Mouse (Mus musculus) kidney, postnatal 14 days (tissue): ENCODE measurements around the gene Ptges2.
"Not testable (repeated sequence)": the region's sequence is repeated elsewhere in the genome, so short reads cannot be mapped to it uniquely, and the experiment has no call there.

Source experiments
- DNase-seq: peaks from one replicate; pipeline ENCODE4 v3.0.0; 2022; ENCODE audit warnings: mixed read lengths

Gene Ptges2

DNA sequence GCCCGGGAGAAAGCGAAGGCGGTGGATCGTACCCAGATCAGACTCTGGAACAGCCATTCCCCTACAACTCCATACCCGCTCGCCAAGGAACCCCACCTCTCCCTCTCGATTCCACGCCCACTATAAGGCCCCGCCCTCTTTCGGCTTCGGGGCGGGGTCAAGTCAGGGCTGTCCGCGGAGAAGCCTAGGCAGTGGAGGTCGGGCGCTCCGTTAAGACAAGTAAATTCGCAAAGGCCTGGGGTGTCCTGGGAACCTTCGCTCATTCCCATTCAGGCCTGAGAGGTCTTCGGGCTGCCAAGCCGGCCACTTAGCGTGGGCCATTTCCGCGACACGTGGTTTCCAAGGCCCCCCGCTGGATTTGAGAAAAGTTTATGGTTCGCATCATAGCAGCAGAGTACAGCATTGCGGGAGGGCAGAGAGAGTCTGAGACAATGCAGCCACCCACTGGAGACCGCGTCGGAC is at the start of gene Ptges2:
TSS of gene Ptges2 (plus strand) at position 413 of the 462 bp plus-strand sequence.
- DNase-seq: peak; percentile 94

DNA sequence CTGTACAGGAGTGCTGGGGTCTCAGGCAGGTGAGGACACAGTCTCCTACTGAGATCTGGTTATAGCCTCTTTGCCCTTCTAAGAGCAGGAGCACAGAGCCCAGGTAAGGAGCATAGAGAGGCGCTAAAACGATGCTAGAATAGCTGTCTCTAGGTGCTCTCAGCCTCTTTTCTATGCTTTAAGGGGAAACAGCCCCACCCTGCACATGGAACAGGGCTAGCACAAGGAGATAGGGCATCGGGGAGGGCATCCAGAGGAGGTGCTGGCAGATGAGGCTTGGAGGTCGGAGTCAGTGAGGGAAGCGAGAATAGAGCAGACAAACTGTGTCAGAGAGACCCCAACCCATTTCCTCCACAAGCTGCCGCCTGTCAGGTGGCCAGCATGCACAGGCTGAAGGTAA is 48.7 kb upstream of the Ptges2 start:
- DNase-seq: no peak

- no peak for DNase-seq
These were observed 47.4 kb upstream of the Ptges2 start for GRCm38 (mm10) chr2:32348311-32348710.

GRCm38 (mm10) chr2:32349625-32350255 is 46.0 kb upstream of the Ptges2 start:
- no peak for DNase-seq

GRCm38 (mm10) chr2:32350471-32351051 is 45.1 kb upstream of the Ptges2 start:
- DNase-seq: no peak

GRCm38 (mm10) chr2:32351471-32351961 is 44.2 kb upstream of the Ptges2 start:
- DNase-seq: no peak

GRCm38 (mm10) chr2:32352151-32353006 is 43.3 kb upstream of the Ptges2 start, which contains the start of gene Ciz1:
Gene Ciz1 (plus strand): TSS chr2:32352327.
- DNase-seq: peak; percentile 28

DNA sequence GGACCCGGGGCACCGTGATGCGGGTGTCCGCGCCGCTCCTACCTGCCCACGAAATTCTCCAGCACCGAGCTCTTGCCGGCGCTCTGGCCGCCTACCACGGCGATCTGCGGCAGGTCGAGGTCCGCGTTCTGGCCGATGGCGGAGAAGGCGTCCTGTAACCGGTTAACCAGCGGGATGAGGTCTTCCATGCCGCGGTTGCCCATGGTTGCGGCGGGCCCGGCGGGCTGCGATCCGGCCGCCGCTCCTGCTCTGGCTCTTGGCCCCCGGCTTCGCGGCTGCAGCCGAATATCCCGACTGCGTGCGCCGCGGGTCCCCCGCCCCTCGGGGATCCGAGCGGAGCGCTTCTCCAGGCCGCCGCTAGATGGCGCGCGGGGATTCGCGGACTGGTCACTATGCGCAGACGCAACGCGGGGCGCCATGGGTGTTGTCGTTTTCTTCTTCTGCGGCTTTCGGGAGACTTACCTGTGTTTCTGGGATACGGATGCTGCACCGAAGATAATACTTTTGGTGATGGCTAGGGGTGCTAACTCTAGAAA is 42.6 kb upstream of the Ptges2 start, which contains the start of gene Dnm1:
TSS of gene Dnm1 (minus strand) at position 332 of the 536 bp plus-strand sequence.
- DNase-seq: peak; percentile 94

- DNase-seq: no peak
These were observed 41.9 kb upstream of the Ptges2 start for GRCm38 (mm10) chr2:32353836-32354235.

- no peak for DNase-seq
These were observed 41.3 kb upstream of the Ptges2 start for GRCm38 (mm10) chr2:32354336-32354895.

DNA sequence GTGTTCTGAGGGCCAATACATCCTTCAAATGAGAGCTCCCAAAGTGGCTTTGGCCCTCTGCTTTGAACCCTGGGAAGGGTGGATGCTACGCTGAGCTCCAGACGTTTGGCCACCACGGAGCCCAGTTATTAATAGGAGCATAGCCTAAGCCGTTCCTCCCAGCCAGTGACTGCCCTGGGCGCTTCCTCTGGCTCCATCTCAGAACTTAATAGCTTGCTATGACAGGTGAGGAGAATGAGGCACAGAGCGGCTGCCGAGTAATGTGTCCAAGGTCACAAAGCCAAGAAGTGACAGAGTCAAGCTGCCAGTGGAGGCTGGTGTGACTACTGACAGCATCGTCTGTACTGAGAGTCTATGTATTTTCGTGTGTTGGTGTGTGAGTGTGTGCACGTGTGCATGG is 39.5 kb upstream of the Ptges2 start:
- DNase-seq: no peak

DNA sequence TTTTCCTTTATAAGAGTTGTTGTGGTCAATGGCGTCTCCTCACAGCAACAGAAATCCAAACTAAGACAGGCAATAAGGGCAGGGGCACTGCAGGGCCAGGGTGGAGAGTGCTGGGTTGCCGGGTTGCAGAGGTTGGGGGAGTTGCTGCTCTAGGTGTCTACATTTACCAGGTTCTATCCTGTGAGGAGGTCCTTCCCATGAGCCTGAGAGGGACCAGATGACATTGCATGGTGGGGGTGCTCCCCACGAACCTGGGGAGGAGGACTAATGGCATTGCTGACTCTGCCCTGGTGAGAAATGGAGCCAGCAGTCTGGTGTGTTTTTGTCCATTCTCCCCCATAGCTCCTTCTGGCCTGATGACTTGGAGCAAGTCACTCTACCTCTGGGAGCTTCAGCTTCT is 38.0 kb upstream of the Ptges2 start:
- DNase-seq: no peak

GRCm38 (mm10) chr2:32358381-32358780 is 37.3 kb upstream of the Ptges2 start:
- no peak for DNase-seq

DNA sequence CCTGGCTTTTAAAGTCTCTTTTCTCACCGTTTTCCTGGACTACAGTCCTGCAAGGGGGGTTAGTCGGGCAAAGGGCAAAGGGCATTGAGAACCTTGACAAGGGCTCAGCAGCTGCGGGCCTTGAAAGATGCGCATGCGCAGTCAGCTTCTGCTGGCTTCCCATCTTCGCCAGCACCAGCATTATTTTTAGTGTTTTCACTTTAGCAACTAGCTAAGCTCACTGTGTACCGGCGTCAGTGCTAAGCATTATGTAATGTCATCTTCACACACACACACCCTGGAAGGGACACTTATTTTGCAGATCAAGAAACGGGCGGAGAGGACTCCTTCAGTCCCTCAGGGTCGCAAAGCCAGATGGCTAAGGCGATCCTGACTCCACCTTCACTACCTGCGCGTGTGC is 35.0 kb upstream of the Ptges2 start:
- peak; percentile 89 for DNase-seq

DNA sequence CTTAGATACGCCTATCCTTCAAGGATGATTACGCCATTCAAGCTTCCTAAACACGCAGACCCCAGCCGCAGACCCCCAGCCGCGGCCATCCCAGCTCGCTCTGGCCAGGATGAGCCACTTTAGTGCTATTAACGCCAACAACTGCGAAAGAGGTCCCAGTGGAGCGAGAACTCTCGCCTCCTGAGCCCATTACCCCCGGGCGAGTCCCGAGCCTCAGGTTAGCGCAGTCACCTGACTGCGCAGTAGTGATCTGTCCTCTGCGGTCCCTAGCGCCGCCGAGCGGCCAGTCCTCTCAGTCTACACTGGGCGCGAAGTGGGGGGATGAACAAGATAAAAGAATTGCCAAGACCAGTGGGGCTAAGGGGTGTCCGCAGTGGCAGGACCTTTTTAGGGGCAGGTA is 34.3 kb upstream of the Ptges2 start:
- DNase-seq: peak; percentile 81

DNA sequence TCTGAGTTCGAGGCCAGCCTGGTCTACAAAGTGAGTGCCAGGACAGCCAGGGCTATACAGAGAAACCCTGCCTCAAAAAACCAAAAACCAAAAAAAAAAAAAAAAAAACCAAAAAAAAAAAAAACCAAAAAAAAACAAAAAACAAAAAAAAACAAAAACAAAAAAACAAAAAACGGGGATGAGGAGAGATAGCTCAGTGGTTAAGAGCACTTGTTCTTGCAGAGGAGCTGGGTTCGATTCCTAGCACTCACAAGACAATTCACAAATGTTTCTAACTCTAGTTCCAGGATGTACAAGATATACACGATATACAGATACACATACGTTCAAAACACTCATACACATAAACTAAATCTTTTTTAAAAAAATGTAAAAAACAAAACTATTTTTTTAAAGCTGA is 33.4 kb upstream of the Ptges2 start:
- DNase-seq: not testable (repeated sequence)

DNA sequence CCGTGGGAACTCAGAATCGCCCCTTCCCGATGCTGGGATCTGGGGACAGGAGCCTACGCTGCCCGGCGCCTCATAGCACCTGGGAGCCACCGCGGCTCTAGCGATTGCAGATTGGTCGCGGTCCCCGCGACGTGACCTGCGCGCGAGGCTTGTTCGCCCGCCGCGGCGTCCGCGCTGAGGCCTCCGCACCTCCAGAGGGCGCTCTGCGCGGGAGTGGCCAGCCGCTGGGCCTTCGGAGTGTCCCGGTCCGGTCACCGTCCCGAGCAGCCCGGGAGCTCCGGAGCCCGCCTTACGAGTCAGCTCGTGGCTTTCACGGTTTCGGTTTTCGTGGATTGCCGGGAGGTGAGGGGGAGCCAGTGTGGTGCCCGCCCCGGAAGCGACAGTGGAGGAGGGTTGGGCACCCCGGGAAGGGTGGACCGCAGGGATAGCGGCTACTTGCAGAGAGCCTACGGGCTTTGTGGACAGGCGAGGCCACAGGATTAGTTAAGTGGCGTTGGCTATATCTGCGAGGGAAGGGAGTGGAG is 32.8 kb upstream of the Ptges2 start:
- DNase-seq: peak; percentile 94

GRCm38 (mm10) chr2:32363376-32364106 is 32.2 kb upstream of the Ptges2 start:
- peak; percentile 67 for DNase-seq

GRCm38 (mm10) chr2:32364121-32364520 is 31.6 kb upstream of the Ptges2 start:
- DNase-seq: no peak

DNA sequence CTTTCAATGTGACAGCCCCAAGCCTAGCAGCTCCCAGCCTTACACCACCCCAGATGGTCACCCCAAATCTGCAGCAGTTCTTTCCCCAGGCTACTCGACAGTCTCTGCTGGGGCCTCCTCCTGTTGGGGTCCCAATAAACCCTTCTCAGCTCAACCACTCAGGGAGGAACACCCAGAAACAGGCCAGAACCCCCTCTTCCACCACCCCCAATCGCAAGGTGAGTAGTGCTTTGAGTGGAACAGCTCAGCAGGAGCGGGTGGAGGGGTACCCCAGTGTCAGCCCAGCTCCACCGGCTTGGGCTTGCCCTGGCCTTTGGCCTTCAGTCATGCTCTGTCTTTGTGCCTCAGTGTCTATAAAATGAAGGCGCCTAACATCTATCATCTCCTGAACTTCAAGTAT is 28.4 kb upstream of the Ptges2 start:
- no peak for DNase-seq

DNA sequence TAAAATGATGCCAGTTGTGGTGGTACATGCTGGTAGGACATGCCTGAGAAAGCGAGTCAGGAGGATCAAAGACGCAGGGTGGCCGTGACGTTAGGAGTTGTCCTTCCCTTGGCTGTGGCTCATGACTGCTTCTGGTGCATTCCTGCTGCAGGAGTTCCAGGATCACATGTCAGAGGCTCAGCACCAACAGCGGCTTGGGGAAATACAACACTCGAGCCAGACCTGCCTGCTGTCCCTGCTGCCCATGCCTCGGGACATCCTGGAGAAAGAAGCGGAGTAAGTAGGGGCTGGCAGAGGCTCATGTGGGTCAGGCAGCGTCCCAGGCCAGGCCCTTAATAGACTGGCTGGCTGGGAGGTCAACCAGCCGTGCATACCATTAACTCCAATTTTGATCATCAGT is 21.5 kb upstream of the Ptges2 start:
- no peak for DNase-seq
